Mouse (Mus musculus): ENCODE measurements at regions not wholly inside any gene's neighbourhood (a gene's known extent, or its start where the extent isn't known, plus 50 kb on each side); places are given as distances from the start of the nearest gene placed in this dataset.

GRCm38 (mm10) chr5:116745776-116746175 lies 154.2 kb upstream of the Srrm4 start:
- no peak for TF ChIP-seq MYOG (IDR thresholded peaks at IDR 0.05; ENCODE audit: control insufficient read depth in 1 of 3, insufficient read depth in 1 of 3, insufficient read length in 2 of 3, low read depth in 2 of 3)
- no peak for TF ChIP-seq USF1 (IDR thresholded peaks at IDR 0.05; ENCODE audit: low read depth)
- no peak for TF ChIP-seq POLR2A (IDR thresholded peaks at IDR 0.05; ENCODE audit: insufficient read length, low read depth)
- TF ChIP-seq E2F4 (IDR thresholded peaks at IDR 0.05; ENCODE audit: insufficient read depth), result no peak
- no peak for TF ChIP-seq TCF12 (IDR thresholded peaks at IDR 0.05; ENCODE audit: insufficient read depth, poor library complexity, severe bottlenecking)
- TF ChIP-seq POLR2AphosphoS2 (IDR thresholded peaks at IDR 0.05; ENCODE audit: insufficient read length, low read depth), result no peak
- no peak for TF ChIP-seq MAX (IDR thresholded peaks at IDR 0.05; ENCODE audit: low read depth)
- no peak for TF ChIP-seq MYOD1 (IDR thresholded peaks at IDR 0.05; ENCODE audit: control insufficient read depth in 1 of 3, insufficient read length in 2 of 3, low read depth in 2 of 3)
- no peak for TF ChIP-seq CEBPB (IDR thresholded peaks at IDR 0.05; ENCODE audit: insufficient read depth, poor library complexity, severe bottlenecking)
- TF ChIP-seq SRF (IDR thresholded peaks at IDR 0.05; ENCODE audit: control insufficient read depth, insufficient read length, low read depth), result no peak
- TF ChIP-seq REST (IDR thresholded peaks at IDR 0.05; ENCODE audit: insufficient read depth, insufficient read length), result no peak

All from myocyte (in vitro differentiated cells).